Comparison of ENCODE assay signal across 9 mouse cellular contexts in the genomic region with DNA sequence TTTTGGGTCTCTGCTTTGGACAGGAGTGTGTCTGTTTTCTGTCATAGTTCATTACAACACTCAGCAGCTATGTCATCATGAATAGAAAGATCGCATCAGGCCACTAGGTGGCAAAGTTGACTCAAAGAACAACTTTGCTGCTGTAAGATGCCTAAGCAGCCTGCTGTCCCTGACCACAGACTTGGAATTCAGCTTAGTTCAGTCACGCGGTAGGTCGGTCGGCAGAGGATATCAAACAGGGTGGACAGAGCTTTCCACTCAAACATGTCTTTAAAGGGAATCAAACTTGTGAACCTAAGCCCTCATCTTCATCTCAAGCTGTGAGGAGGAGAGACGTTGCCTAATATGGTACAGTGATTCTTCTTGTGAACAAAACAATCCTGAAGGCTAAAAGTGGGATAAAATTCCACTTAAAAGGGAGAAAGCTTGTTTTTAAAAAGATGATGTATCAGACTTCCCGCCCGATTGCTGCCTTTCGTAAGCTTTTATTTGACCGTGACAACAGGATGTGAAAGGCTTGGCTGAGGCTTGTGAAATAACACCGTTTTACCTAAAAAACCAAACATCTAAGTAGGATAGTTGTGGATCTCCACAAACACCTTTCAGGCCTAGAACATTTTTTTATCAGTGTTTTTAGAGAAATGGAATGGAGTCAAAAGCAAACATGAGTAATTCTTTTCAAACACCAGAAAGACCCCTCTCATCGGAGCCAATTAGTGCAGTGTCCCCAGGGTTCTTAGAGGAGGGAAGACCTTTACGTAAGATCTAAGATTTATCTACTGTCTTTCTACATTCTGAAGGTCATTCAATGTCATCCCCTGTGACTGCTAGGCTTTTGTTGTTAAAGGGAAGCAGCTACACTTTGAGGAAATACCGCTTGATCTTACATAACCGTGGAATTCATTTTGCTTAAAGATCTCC.
A peak's percentile ranks its signal among the peaks of the same experiment; 100 is the strongest.
DNase-seq lines count a peak whose midpoint lies in the region; ATAC-seq and TF ChIP-seq lines count a peak whose summit lies in the region.
"Had no signal": no experiment of that assay in that cellular context is flagged by ENCODE, and none has a peak within 500 bp of the region (broad histone marks: within the 10 kb centered on the region; RNA-seq: fewer than 3 reads in every experiment).

No protein-coding gene starts in this region.

- peak; percentile 91 for ATAC-seq in forebrain, embryonic 12.5 days (ENCODE audit: low FRiP score)
- ATAC-seq in heart, embryonic 15.5 days (replicated peaks; ENCODE audit: insufficient number of reproducible peaks, insufficient read depth, low FRiP score, low read depth) = peak; percentile 75
- peak; percentile 78 for ATAC-seq in kidney, postnatal 0 days (replicated peaks; ENCODE audit: low FRiP score, low read depth)
- peak; percentile 71 for ATAC-seq in neural tube, embryonic 11.5 days (ENCODE audit: insufficient read depth, low FRiP score, low TSS enrichment)

- no peak overlapping the region for H3K4me3 ChIP-seq in forebrain, embryonic 12.5 days (replicated peaks)
- H3K4me3 ChIP-seq in heart, embryonic 15.5 days = no peak overlapping the region
- no peak overlapping the region for H3K4me3 ChIP-seq in kidney, postnatal 0 days (replicated peaks; ENCODE audit: low read depth, low read length)
- no peak overlapping the region for H3K4me3 ChIP-seq in liver, adult 2 months (ENCODE audit: insufficient read depth, low read depth, low read length)
- H3K4me3 ChIP-seq in neural tube, embryonic 11.5 days (ENCODE audit: low read depth, low read length) = no peak overlapping the region
- H3K4me3 ChIP-seq: limb, embryonic 15.5 days had no signal

- H3K9me3 ChIP-seq in forebrain, embryonic 12.5 days = no peaks in the 10 kb centered on the region
- no peaks in the 10 kb centered on the region for H3K9me3 ChIP-seq in heart, embryonic 15.5 days (replicated peaks)
- H3K9me3 ChIP-seq in kidney, postnatal 0 days (replicated peaks; ENCODE audit: low read length) = no peaks in the 10 kb centered on the region
- H3K9me3 ChIP-seq in neural tube, embryonic 11.5 days (ENCODE audit: control insufficient read depth, low read length) = no peaks in the 10 kb centered on the region
- H3K9me3 ChIP-seq: limb, embryonic 15.5 days had no signal

- H3K36me3 ChIP-seq in forebrain, embryonic 12.5 days (replicated peaks) = no peaks in the 10 kb centered on the region
- no peaks in the 10 kb centered on the region for H3K36me3 ChIP-seq in heart, embryonic 15.5 days
- no peaks in the 10 kb centered on the region for H3K36me3 ChIP-seq in kidney, postnatal 0 days (ENCODE audit: insufficient read depth, low read length)
- H3K36me3 ChIP-seq in liver, adult 2 months (ENCODE audit: control insufficient read depth, insufficient read depth, low read length) = no peaks in the 10 kb centered on the region
- H3K36me3 ChIP-seq in neural tube, embryonic 11.5 days (ENCODE audit: control insufficient read depth, insufficient read depth, low read length) = no peaks in the 10 kb centered on the region
- H3K36me3 ChIP-seq: limb, embryonic 15.5 days had no signal

- no peak for TF ChIP-seq POLR2A in liver, adult 2 months (IDR thresholded peaks at IDR 0.05; ENCODE audit: extremely low read depth, insufficient read depth, low read length)

- H3K4me2 ChIP-seq in forebrain, embryonic 12.5 days = no peak overlapping the region
- no peak overlapping the region for H3K4me2 ChIP-seq in heart, embryonic 15.5 days
- H3K4me2 ChIP-seq in kidney, postnatal 0 days (ENCODE audit: low read length) = no peak overlapping the region
- no peak overlapping the region for H3K4me2 ChIP-seq in neural tube, embryonic 11.5 days (ENCODE audit: low read depth)
- H3K4me2 ChIP-seq: limb, embryonic 15.5 days had no signal

- H3K27me3 ChIP-seq in forebrain, embryonic 12.5 days = no peaks in the 10 kb centered on the region
- no peaks in the 10 kb centered on the region for H3K27me3 ChIP-seq in heart, embryonic 15.5 days
- no peaks in the 10 kb centered on the region for H3K27me3 ChIP-seq in kidney, postnatal 0 days (ENCODE audit: insufficient read depth, low read length)
- no peaks in the 10 kb centered on the region for H3K27me3 ChIP-seq in liver, adult 2 months (ENCODE audit: control insufficient read depth, insufficient read depth, low read length)
- no peaks in the 10 kb centered on the region for H3K27me3 ChIP-seq in neural tube, embryonic 11.5 days (ENCODE audit: control insufficient read depth, insufficient read depth, low read length)
- H3K27me3 ChIP-seq: limb, embryonic 15.5 days had no signal

- DNase-seq in ES-CJ7 (ENCODE audit: low read depth, low spot score) = peak; percentile 77
- DNase-seq in c-Kit-positive CD71-negative TER-119-negative erythroid progenitor cells, embryonic 14.5 days (ENCODE audit: low read depth) = peak; percentile 40
- DNase-seq in kidney, postnatal 0 days (ENCODE audit: low spot score) = peak; percentile 95
- peak; percentile 66 for DNase-seq in liver, adult 2 months (ENCODE audit: extremely low read depth, low read depth, low spot score)
- peak; percentile 75 for DNase-seq in neural tube, embryonic 11.5 days (ENCODE audit: low spot score)
- peak; percentile 24 for DNase-seq in testis, postnatal 14 days (ENCODE audit: low spot score)

- no peak overlapping the region for H3K9ac ChIP-seq in forebrain, embryonic 12.5 days
- no peak overlapping the region for H3K9ac ChIP-seq in heart, embryonic 15.5 days
- H3K9ac ChIP-seq in kidney, postnatal 0 days (ENCODE audit: low read depth, low read length) = no peak overlapping the region
- H3K9ac ChIP-seq in liver, adult 2 months (ENCODE audit: low read depth, low read length) = no peak overlapping the region
- no peak overlapping the region for H3K9ac ChIP-seq in neural tube, embryonic 11.5 days (ENCODE audit: low read length)
- H3K9ac ChIP-seq: limb, embryonic 15.5 days had no signal

- TF ChIP-seq CTCF in kidney, postnatal 0 days (IDR thresholded peaks at IDR 0.05; ENCODE audit: low read depth) = peak; percentile 87
- TF ChIP-seq CTCF in liver, adult 2 months (IDR thresholded peaks at IDR 0.05; ENCODE audit: low read depth, low read length) = peak; percentile 49

- H3K79me2 ChIP-seq in liver, adult 2 months (ENCODE audit: control insufficient read depth, insufficient read depth, low read length) = no peaks in the 10 kb centered on the region

- H3K27ac ChIP-seq in forebrain, embryonic 12.5 days = no peak overlapping the region
- no peak overlapping the region for H3K27ac ChIP-seq in heart, embryonic 15.5 days
- no peak overlapping the region for H3K27ac ChIP-seq in kidney, postnatal 0 days
- no peak overlapping the region for H3K27ac ChIP-seq in liver, adult 2 months (replicated peaks; ENCODE audit: insufficient read depth, low read depth, low read length)
- no peak overlapping the region for H3K27ac ChIP-seq in neural tube, embryonic 11.5 days (ENCODE audit: low read depth, low read length)
- H3K27ac ChIP-seq: limb, embryonic 15.5 days had no signal

- WGBS in forebrain, embryonic 12.5 days = 51% methylated on average over 15 of the region's 15 CpGs
- 38% methylated on average over 15 of the region's 15 CpGs for whole genome bisulfite sequencing in heart, embryonic 15.5 days
- 31% methylated on average over 15 of the region's 15 CpGs for WGBS in kidney, postnatal 0 days
- 48% methylated on average over 15 of the region's 15 CpGs for WGBS in liver, adult 2 months
- 56% methylated on average over 15 of the region's 15 CpGs for WGBS in neural tube, embryonic 11.5 days

- H3K4me1 ChIP-seq in forebrain, embryonic 12.5 days = no peaks in the 10 kb centered on the region
- peaks cover 5% of the 10 kb centered on the region; the same call in 1 of the 2 replicates for H3K4me1 ChIP-seq in heart, embryonic 15.5 days (replicated peaks)
- H3K4me1 ChIP-seq in kidney, postnatal 0 days (replicated peaks; ENCODE audit: insufficient read depth, low read length) = no peaks in the 10 kb centered on the region
- no peaks in the 10 kb centered on the region for H3K4me1 ChIP-seq in liver, adult 2 months (ENCODE audit: control insufficient read depth, insufficient read depth, low read length)
- H3K4me1 ChIP-seq in neural tube, embryonic 11.5 days (ENCODE audit: control insufficient read depth, insufficient read depth, low read length) = no peaks in the 10 kb centered on the region
- H3K4me1 ChIP-seq: limb, embryonic 15.5 days had no signal

Comparison
In these comparisons a context has a peak if more than half of its experiments do, and no peak if none do; other contexts are left out.
1. DNase-seq: peak in every context shown above with its lines; median percentile 95 in kidney, postnatal 0 days; 77 in ES-CJ7; 75 in neural tube, embryonic 11.5 days; 66 in liver, adult 2 months; 40 in c-Kit-positive CD71-negative TER-119-negative erythroid progenitor cells, embryonic 14.5 days; 24 in testis, postnatal 14 days.